Mouse (Mus musculus): ENCODE measurements around the gene Rfx4. TPM values are rescaled to one million over a fixed set of nuclear protein-coding genes. Genes with fewer than 3 reads are reported as not detected.

Gene Rfx4
- total RNA-seq, 4 experiments from 2014 or later: not detected

DNA sequence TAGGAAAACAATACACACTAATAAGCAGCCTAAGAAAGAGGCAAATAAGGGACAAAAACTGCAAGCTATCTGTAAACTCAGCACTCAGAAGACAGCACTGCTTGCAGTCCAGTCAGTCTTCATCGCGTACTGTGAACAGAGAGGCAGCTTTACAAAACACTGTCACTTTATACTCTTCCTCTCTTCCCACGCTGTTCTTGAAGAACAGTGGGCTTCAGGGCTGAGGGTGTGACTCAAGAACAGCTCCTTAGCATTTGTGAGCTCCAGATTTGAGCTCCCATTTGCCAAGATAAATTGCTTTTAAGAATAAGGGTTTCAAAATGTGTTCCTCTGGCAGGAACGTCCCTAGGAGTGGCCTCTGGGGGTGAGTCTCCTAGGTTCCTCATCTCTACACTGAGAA is 194.5 kb downstream of the Rfx4 start:
- no peak for DNase-seq (ENCODE audit: low spot score in 2 of 2)

DNA sequence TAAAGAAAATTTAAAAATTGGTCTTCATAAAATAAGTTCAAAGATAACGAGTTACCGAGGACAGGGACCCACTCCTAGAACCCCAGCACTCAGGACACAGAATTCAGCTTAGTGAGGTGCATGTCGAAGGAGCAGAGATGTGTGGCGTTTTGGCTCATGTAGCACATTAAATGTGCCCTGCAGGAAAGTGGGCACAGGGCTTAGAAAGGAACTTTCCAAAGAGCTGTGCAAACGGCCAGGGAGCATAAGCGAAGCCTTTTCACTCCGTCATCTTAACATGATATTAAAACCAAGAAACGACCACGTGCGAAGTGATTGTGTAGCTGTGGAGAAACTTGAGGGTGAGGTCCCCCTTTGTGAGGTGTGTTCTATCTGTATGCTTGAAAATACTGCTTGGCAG is 198.4 kb downstream of the Rfx4 start:
- no peak for DNase-seq (ENCODE audit: low spot score in 2 of 2)

Other genes with a start within 250 kb of the Rfx4 start
- gene Ckap4, start 222.0 kb upstream of the Rfx4 start, total RNA-seq (2022): 1 to 10 TPM; 5.3 to 7.8 (median 5.7) TPM
- gene Tcp11l2, start 179.4 kb upstream of the Rfx4 start, total RNA-seq (2022): 10 to 100 TPM; 31.0 to 44.5 (median 39.1) TPM
- 1 to 10 TPM; 8.6 to 9.5 (median 8.7) TPM for gene Polr3b, start 133.8 kb upstream of the Rfx4 start, total RNA-seq (2022)
- 10 to 100 TPM; 36.0 to 50.3 (median 38.3) TPM for gene Ric8b, start 161.6 kb downstream of the Rfx4 start, total RNA-seq (2022)

All from gastrocnemius, adult 8-10 months (tissue).